14 mouse cellular contexts compared by ENCODE assay signal in the genomic region with DNA sequence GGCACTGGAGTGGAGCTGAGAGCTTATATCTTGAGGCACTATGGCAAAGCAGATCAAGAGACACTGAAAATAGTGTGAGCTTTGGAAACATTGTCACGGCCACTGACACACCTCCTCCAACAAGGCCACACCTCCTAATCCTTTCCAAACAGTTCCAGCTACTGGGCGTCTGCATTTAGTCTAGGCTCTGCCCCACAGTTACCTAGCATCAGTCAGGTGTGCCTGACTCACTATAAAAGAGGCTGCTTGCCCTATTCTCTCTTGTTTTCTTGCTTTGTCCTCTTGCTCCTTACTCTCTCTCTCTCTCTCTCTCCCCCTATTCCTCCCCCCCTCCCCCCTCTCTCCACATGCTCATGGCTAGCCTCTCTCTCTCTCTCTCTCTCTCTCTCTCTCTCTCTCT.
"Had no signal": no experiment of that assay in that cellular context is flagged by ENCODE, and none has a peak within 500 bp of the region (broad histone marks: within the 10 kb centered on the region; RNA-seq: fewer than 3 reads in every experiment).

No protein-coding gene starts in this region.

- H3K27ac ChIP-seq: midbrain, embryonic 10.5 days; midbrain, embryonic 12.5 days; neural tube, embryonic 12.5 days had no signal

- H3K36me3 ChIP-seq: midbrain, embryonic 10.5 days; midbrain, embryonic 12.5 days; neural tube, embryonic 12.5 days had no signal

- H3K4me3 ChIP-seq: midbrain, embryonic 10.5 days; midbrain, embryonic 12.5 days; neural tube, embryonic 12.5 days had no signal

- H3K4me2 ChIP-seq: lung, embryonic 14.5 days; midbrain, embryonic 12.5 days; neural tube, embryonic 12.5 days had no signal

- H3K27me3 ChIP-seq: midbrain, embryonic 12.5 days; neural tube, embryonic 12.5 days had no signal

- H3K9me3 ChIP-seq: midbrain, embryonic 10.5 days; midbrain, embryonic 12.5 days; neural tube, embryonic 12.5 days had no signal

- DNase-seq: lung, adult 18-20 months; lung, embryonic 14.5 days; lung, postnatal 10 days; lung, postnatal 4 days; midbrain, embryonic 14.5 days; right cerebral cortex, postnatal 14 days; spleen, adult 18-20 months; thymus, adult 18-20 months; thymus, postnatal 25 days; thymus, postnatal 4 days had no signal

- H3K9ac ChIP-seq: lung, embryonic 14.5 days; midbrain, embryonic 12.5 days; neural tube, embryonic 12.5 days had no signal

- ATAC-seq: midbrain, embryonic 16.5 days had no signal

- H3K4me1 ChIP-seq: neural tube, embryonic 12.5 days had no signal
